Comparison of ENCODE assay signal across 8 mouse cellular contexts in genomic region chr6:50456706-50457105, GRCm38 (mm10). TPM values are rescaled to one million over a fixed set of nuclear protein-coding genes. Genes with fewer than 3 reads are reported as not detected.
A peak's percentile ranks its signal among the peaks of the same experiment; 100 is the strongest.
DNase-seq lines count a peak whose midpoint lies in the region; ATAC-seq and TF ChIP-seq lines count a peak whose summit lies in the region.

No protein-coding gene starts in this region.

- ATAC-seq in forebrain, embryonic 15.5 days (replicated peaks): no peak

- H3K27ac ChIP-seq in heart, embryonic 10.5 days: no peak overlapping the region; the same call in 1 of the 2 replicates
- peak overlapping the region; percentile 39; the same call in 1 of the 2 replicates for H3K27ac ChIP-seq in MEL (ENCODE audit: control insufficient read depth, low read depth, low read length)
- no peak overlapping the region for H3K27ac ChIP-seq in forebrain, embryonic 15.5 days (replicated peaks)
- peak overlapping the region; percentile 66 for H3K27ac ChIP-seq in macrophage

- H3K4me2 ChIP-seq in forebrain, embryonic 15.5 days (replicated peaks): peak overlapping the region; percentile 81

- H3K9ac ChIP-seq in MEL (ENCODE audit: control insufficient read depth, low read depth, low read length, poor library complexity, severe bottlenecking): peak overlapping the region; percentile 46
- H3K9ac ChIP-seq in forebrain, embryonic 15.5 days (replicated peaks): no peak overlapping the region

- no peak for TF ChIP-seq POLR2A in MEL (IDR thresholded peaks at IDR 0.05; ENCODE audit: control insufficient read depth in 1 of 2, insufficient read depth in 1 of 2, low read depth in 1 of 2, low read length in 2 of 2, poor library complexity in 1 of 2)

- H3K9me3 ChIP-seq in heart, embryonic 10.5 days: no peaks in the 10 kb centered on the region
- no peaks in the 10 kb centered on the region for H3K9me3 ChIP-seq in MEL (replicated peaks; ENCODE audit: insufficient read depth, low read length)
- no peaks in the 10 kb centered on the region for H3K9me3 ChIP-seq in forebrain, embryonic 15.5 days

- TF ChIP-seq EP300 in MEL (IDR thresholded peaks at IDR 0.05; ENCODE audit: low read depth in 1 of 2, low read length in 2 of 2): no peak

- no peak for DNase-seq in heart, embryonic 10.5 days (ENCODE audit: low spot score)
- DNase-seq in heart, postnatal 10 days: no peak
- no peak for DNase-seq in MEL (ENCODE audit: low read depth, low spot score)
- no peak for DNase-seq in right cerebral cortex, postnatal 25 days
- DNase-seq in urinary bladder, postnatal 14 days (ENCODE audit: low spot score): no peak
- no peak for DNase-seq in right cerebral cortex, postnatal 36 days (ENCODE audit: low spot score in 2 of 2)

- intact Hi-C loops in heart, postnatal 10 days (cut with DNase I): loop anchor here (5.0 to 10.0 kb wide), 2 partner anchors 71 to 102 kb away; no protein-coding TSS in a partner anchor

- peak overlapping the region; percentile 85 for H3K4me3 ChIP-seq in heart, embryonic 10.5 days
- H3K4me3 ChIP-seq in MEL (ENCODE audit: control insufficient read depth in 1 of 2, insufficient read depth in 1 of 2, low read depth in 2 of 2, low read length in 2 of 2) (peak overlapping the region; percentile 35 to 44), macrophage (ENCODE audit: inconsistent target) (peak overlapping the region; percentile 81; the same call in 1 of the 2 replicates)
- H3K4me3 ChIP-seq in forebrain, embryonic 15.5 days: peak overlapping the region; percentile 63

- 66% methylated on average over 14 of the region's 14 CpGs for WGBS in heart, embryonic 10.5 days
- 65% methylated on average over 14 of the region's 14 CpGs for WGBS in forebrain, embryonic 15.5 days
- 89% methylated on average over 13 of the region's 14 CpGs for WGBS in macrophage (ENCODE audit: missing documents)

- TF ChIP-seq RAD21 in MEL (IDR thresholded peaks at IDR 0.05; ENCODE audit: low read depth, low read length): no peak

- H3K36me3 ChIP-seq in heart, embryonic 10.5 days: no peaks in the 10 kb centered on the region
- H3K36me3 ChIP-seq in MEL (ENCODE audit: control insufficient read depth in 1 of 2, insufficient read depth in 2 of 2, low read length in 2 of 2) (peaks cover 0 to 2% of the 10 kb centered on the region in 2 experiments; a peak in 2 of 4 replicates), macrophage (ENCODE audit: inconsistent target) (no peaks in the 10 kb centered on the region)
- H3K36me3 ChIP-seq in forebrain, embryonic 15.5 days: no peaks in the 10 kb centered on the region

- TF ChIP-seq CTCF in MEL (IDR thresholded peaks at IDR 0.05 in 2 of 3, conservative IDR thresholded peaks at IDR 0.05 in 1 of 3; ENCODE audit: control insufficient read depth in 1 of 3, insufficient read depth in 1 of 3, low read depth in 2 of 3, low read length in 3 of 3, poor library complexity in 1 of 3, severe bottlenecking in 1 of 3): no peak

- H3K27me3 ChIP-seq in heart, embryonic 10.5 days (ENCODE audit: insufficient read depth, poor library complexity, severe bottlenecking): no peaks in the 10 kb centered on the region
- H3K27me3 ChIP-seq in MEL (ENCODE audit: control insufficient read depth in 1 of 2, insufficient read depth in 2 of 2, low read length in 2 of 2): no peaks in the 10 kb centered on the region
- no peaks in the 10 kb centered on the region for H3K27me3 ChIP-seq in forebrain, embryonic 15.5 days

- no peaks in the 10 kb centered on the region; the same call in 1 of the 2 replicates for H3K79me2 ChIP-seq in MEL (ENCODE audit: control insufficient read depth, insufficient read depth, low read length, poor library complexity)
- peaks cover 24% of the 10 kb centered on the region for H3K79me2 ChIP-seq in macrophage (ENCODE audit: inconsistent target)

- H3K4me1 ChIP-seq in heart, embryonic 10.5 days: peaks cover 26% of the 10 kb centered on the region
- H3K4me1 ChIP-seq in MEL (ENCODE audit: control insufficient read depth in 1 of 2, insufficient read depth in 2 of 2, low read length in 2 of 2): peaks cover 0 to 9% of the 10 kb centered on the region in 2 experiments; a peak in 2 of 4 replicates
- peaks cover 14% of the 10 kb centered on the region; the same call in 1 of the 2 replicates for H3K4me1 ChIP-seq in forebrain, embryonic 15.5 days

TF ChIP-seq in MEL, 35 proteins besides CTCF, POLR2A, EP300 and RAD21:
- TF ChIP-seq MEF2A (IDR thresholded peaks at IDR 0.05; ENCODE audit: extremely low read depth, insufficient replicate concordance, low read depth, low read length, poor library complexity, severe bottlenecking): no peak
- TF ChIP-seq HCFC1 (IDR thresholded peaks at IDR 0.05; ENCODE audit: low read depth, low read length): no peak
- no peak for TF ChIP-seq MAZ (IDR thresholded peaks at IDR 0.05; ENCODE audit: low read depth, low read length)
- TF ChIP-seq SIN3A (IDR thresholded peaks at IDR 0.05; ENCODE audit: low read length): no peak
- no peak for TF ChIP-seq ELF1 (IDR thresholded peaks at IDR 0.05; ENCODE audit: low read depth, low read length)
- no peak for TF ChIP-seq CHD1 (IDR thresholded peaks at IDR 0.05; ENCODE audit: low read depth, low read length)
- TF ChIP-seq BHLHE40 (IDR thresholded peaks at IDR 0.05; ENCODE audit: borderline replicate concordance, low read depth, low read length): no peak
- no peak for TF ChIP-seq MAX (IDR thresholded peaks at IDR 0.05; ENCODE audit: low read length)
- TF ChIP-seq MAFK (IDR thresholded peaks at IDR 0.05; ENCODE audit: borderline replicate concordance, low read depth, low read length): no peak
- no peak for TF ChIP-seq UBTF (IDR thresholded peaks at IDR 0.05; ENCODE audit: borderline replicate concordance, insufficient read depth, low read depth, low read length)
- TF ChIP-seq KAT2A (conservative IDR thresholded peaks at IDR 0.05; ENCODE audit: low read depth, low read length): no peak
- no peak for TF ChIP-seq NRF1 (IDR thresholded peaks at IDR 0.05; ENCODE audit: insufficient read depth, low read depth, low read length, poor library complexity, severe bottlenecking)
- TF ChIP-seq ZC3H11A (IDR thresholded peaks at IDR 0.05; ENCODE audit: low read depth, low read length): no peak
- TF ChIP-seq TAL1 (IDR thresholded peaks at IDR 0.05; ENCODE audit: low read length): no peak
- TF ChIP-seq NELFE (IDR thresholded peaks at IDR 0.05; ENCODE audit: low read depth, low read length): no peak
- TF ChIP-seq USF1 (IDR thresholded peaks at IDR 0.05; ENCODE audit: low read depth, low read length): no peak
- TF ChIP-seq TCF12 (IDR thresholded peaks at IDR 0.05; ENCODE audit: low read depth, low read length): no peak
- TF ChIP-seq USF2 (IDR thresholded peaks at IDR 0.05; ENCODE audit: borderline replicate concordance in 1 of 2, insufficient read depth in 1 of 2, low read depth in 1 of 2, low read length in 2 of 2): no peak
- TF ChIP-seq ZMIZ1 (IDR thresholded peaks at IDR 0.05; ENCODE audit: low read depth, low read length): no peak

RNA-seq across cellular contexts. Expression of gene Osbpl3, which starts 0.7 kb away (rescaled TPM):
- polyA plus RNA-seq in heart, embryonic 10.5 days (2016; fragmentation: Nextera tagmentation; extraction: Ambion mirVana): 8.0 and 13.4 TPM in 2 replicates
- total RNA-seq in heart, postnatal 10 days (2021): 10 to 100 TPM; 31.8 to 33.0 TPM
- 4.3 and 5.6 TPM in 2 replicates for total RNA-seq in MEL (2012; rRNA removed)
- 1 to 10 TPM in 1 of 2 experiments, not detected in 1; 4.9 TPM for polyA plus RNA-seq in MEL (2012; ENCODE audit: insufficient read depth in 1 of 2, insufficient read length in 2 of 2, low read depth in 1 of 2, low replicate concordance in 2 of 2, missing spikeins in 1 of 2)
- polyA plus RNA-seq in forebrain, embryonic 15.5 days (2015; fragmentation: Nextera tagmentation; extraction: Ambion mirVana): 3.6 and 5.0 TPM in 2 replicates
- 100 to 1,000 TPM in 7 of 26 experiments, 10 to 100 TPM in 19; 21.8 to 525 (median 68.2) TPM for total RNA-seq in macrophage (2018; cell fraction: chromatin; rRNA removed)
- 10 to 100 TPM in 14 of 26 experiments, 1 to 10 TPM in 12; 5.2 to 58.1 (median 15.3) TPM for total RNA-seq in macrophage (2018; cell fraction: cytosol; rRNA removed)
- 100 to 1,000 TPM in 6 of 26 experiments, 10 to 100 TPM in 20; 15.5 to 309 (median 53.5) TPM for total RNA-seq in macrophage (2018; cell fraction: nucleus; rRNA removed)
- polyA plus RNA-seq in macrophage (2018): 4.4 to 14.6 TPM (median 4.7 TPM) in 3 replicates

Comparison
In these comparisons a context has a peak if more than half of its experiments do, and no peak if none do; other contexts are left out.
1. H3K27ac ChIP-seq: peak in MEL (single experiment) and macrophage (single experiment); none in heart, embryonic 10.5 days (single experiment) and forebrain, embryonic 15.5 days (single experiment).
2. Peak in every context shown above with its lines, with median percentiles within 50 percentile points of each other: H3K4me3 ChIP-seq.